Mouse (Mus musculus) ES-E14 (cell line): ENCODE results near the gene Tmem245. TPM values are rescaled to one million over a fixed set of nuclear protein-coding genes. Genes with fewer than 3 reads are reported as not detected.

Experiments used
- DNase-seq: peaks from one replicate; pipeline ENCODE4 v3.0.0-alpha.2; 2013; ENCODE audit warnings: low read depth, low spot score
- H3K27ac ChIP-seq: 2 replicates; pipeline ENCODE4 v1.5.1; 2012; ENCODE audit warnings: low read depth, mild to moderate bottlenecking, low read length, moderate library complexity, mixed read lengths; ENCODE audit not compliant: poor library complexity, insufficient read depth, severe bottlenecking
- H3K36me3 ChIP-seq: 2 replicates; pipeline ENCODE4 v1.6.1; 2012; ENCODE audit warnings: mild to moderate bottlenecking, low read length, moderate library complexity, mixed read lengths; ENCODE audit not compliant: control insufficient read depth, poor library complexity, insufficient read depth, severe bottlenecking
- H3K4me1 ChIP-seq, 2 experiments: fragments of 150-350 bp in 1 of 2; sonication (generic) in 1 of 2; 2 replicates each; pipeline ENCODE4 v1.6.1; 2012; ENCODE audit warnings: low read length in 2 of 2, mild to moderate bottlenecking in 1 of 2, mixed read lengths in 1 of 2; ENCODE audit not compliant: control insufficient read depth in 2 of 2, insufficient read depth in 2 of 2, poor library complexity in 1 of 2
- H3K4me3 ChIP-seq, 2 experiments: fragments of 150-350 bp in 1 of 2; sonication (generic) in 1 of 2; 2 replicates each; pipeline ENCODE4 v1.5.1; 2012; ENCODE audit warnings: low read length in 2 of 2, low read depth in 1 of 2, mild to moderate bottlenecking in 1 of 2, mixed read lengths in 1 of 2; ENCODE audit not compliant: insufficient read depth in 1 of 2, poor library complexity in 1 of 2, severe bottlenecking in 1 of 2
- H3K9ac ChIP-seq: 2 replicates; pipeline ENCODE4 v1.6.1; 2012; ENCODE audit warnings: low read depth, mild to moderate bottlenecking, low read length, mixed read lengths; ENCODE audit not compliant: poor library complexity, insufficient read depth, severe bottlenecking
- H3K9me3 ChIP-seq: fragments of 150-350 bp; sonication (generic); 2 replicates; pipeline ENCODE4 v1.6.1; 2012; ENCODE audit warnings: low read depth, mild to moderate bottlenecking, low read length; ENCODE audit not compliant: control insufficient read depth, insufficient read depth
- CHD2 ChIP-seq: IDR thresholded peaks from 2 replicates; pipeline ENCODE4 v1.6.1; 2014; ENCODE audit warnings: mild to moderate bottlenecking, low read depth, low read length, inconsistent platforms
- HCFC1 ChIP-seq: IDR thresholded peaks from 2 replicates; pipeline ENCODE4 v1.6.1; 2012; ENCODE audit warnings: low read length, inconsistent platforms, borderline replicate concordance; ENCODE audit not compliant: insufficient read depth
- MAFK ChIP-seq: IDR thresholded peaks from 2 replicates; pipeline ENCODE4 v1.6.1; 2014; ENCODE audit warnings: mild to moderate bottlenecking, low read depth, low read length, inconsistent platforms; ENCODE audit not compliant: insufficient read depth
- ZC3H11A ChIP-seq: IDR thresholded peaks from 2 replicates; pipeline ENCODE4 v1.6.1; 2012; ENCODE audit warnings: low read depth, mild to moderate bottlenecking, inconsistent platforms, low read length, borderline replicate concordance
- ZNF384 ChIP-seq: IDR thresholded peaks from 2 replicates; pipeline ENCODE4 v1.6.1; 2012; ENCODE audit warnings: low read depth, low read length, inconsistent platforms
- in situ Hi-C, 2 experiments: fragments of 600-800 bp; cut with MboI; formaldehyde crosslinking; loops; one replicate each; pipeline ENCODE4 v1.15.1; 2025; ENCODE audit warnings: low sequenced_read_pairs in 2 of 2, inconsistent platforms in 1 of 2; ENCODE audit not compliant: unreplicated experiment in 2 of 2
- total RNA-seq: library from RNA; depleted of rRNA; stranded (reverse); fragments of 300-350 nt; gene quantifications from 2 replicates; pipeline ENCODE4 v1.2.3, GENCODE M21; 2012

Tmem245 gene
- total RNA-seq, 1 experiment: 54.9 TPM

DNA sequence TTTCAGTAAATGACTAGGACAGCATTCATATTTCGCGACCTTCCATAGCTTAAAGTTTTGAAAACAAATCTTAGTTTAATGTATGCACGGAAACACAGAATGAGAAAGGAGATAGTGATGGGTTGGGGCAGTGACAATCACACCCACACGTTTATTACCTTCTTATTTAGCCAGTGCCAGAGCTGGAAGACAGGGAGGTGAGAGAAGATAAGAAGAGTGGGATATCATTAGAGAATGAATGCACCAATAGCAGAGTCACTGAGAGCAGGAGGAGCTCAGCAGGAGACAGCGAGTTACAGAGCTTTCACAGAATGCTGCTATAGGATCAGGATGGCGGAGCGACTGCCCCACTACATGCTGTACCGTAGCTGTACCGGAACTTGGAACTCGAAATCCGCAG lies 25.0 kb downstream of the Tmem245 start:
- DNase-seq: no peak
- H3K9ac ChIP-seq: no peak overlapping the region
- TF ChIP-seq MAFK (no peak), ZNF384 (no peak), HCFC1 (no peak), ZC3H11A (no peak), CHD2 (no peak)
- H3K4me3 ChIP-seq: no peak overlapping the region
- no peak overlapping the region for H3K27ac ChIP-seq
- no peaks in the 10 kb centered on the region for H3K4me1 ChIP-seq
- no peaks in the 10 kb centered on the region for H3K9me3 ChIP-seq
- peaks cover 35% of the 10 kb centered on the region for H3K36me3 ChIP-seq
- in situ Hi-C loops: no loop called here

GRCm38 (mm10) chr4:56915732-56916325 lies 31.4 kb downstream of the Tmem245 start:
- in situ Hi-C loops: no loop called here
- peaks cover 25% of the 10 kb centered on the region for H3K36me3 ChIP-seq
- no peak for DNase-seq

DNA sequence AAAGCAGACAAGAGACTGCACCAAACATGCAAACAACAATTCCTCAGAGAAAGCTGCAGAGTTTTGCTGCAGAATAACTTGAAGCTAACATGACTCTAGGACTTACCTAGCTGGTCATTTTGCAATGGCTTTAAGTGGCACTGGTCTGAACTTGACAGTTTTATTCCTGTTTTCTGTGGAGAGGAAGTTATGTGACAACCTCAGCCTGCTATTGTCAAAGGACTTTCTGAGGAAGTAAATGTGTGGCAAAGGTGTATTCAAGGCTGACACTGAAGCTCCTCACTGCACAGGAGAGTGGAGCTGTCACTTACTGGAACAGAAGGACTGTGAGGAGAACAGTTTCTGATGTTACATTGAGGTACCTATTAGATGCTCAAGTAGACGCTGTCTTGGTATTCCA lies 32.5 kb downstream of the Tmem245 start:
- in situ Hi-C loops: no loop called here
- TF ChIP-seq ZNF384 (no peak), HCFC1 (no peak), ZC3H11A (no peak), MAFK (no peak), CHD2 (no peak)
- Histone ChIP-seq H3K27ac (no peak overlapping the region), H3K9ac (no peak overlapping the region), H3K4me3 (no peak overlapping the region), H3K36me3 (peaks cover 30% of the 10 kb centered on the region), H3K9me3 (no peaks in the 10 kb centered on the region), H3K4me1 (peaks cover 0 to 3% of the 10 kb centered on the region in 2 experiments; a peak in 1 of 4 replicates)
- DNase-seq: no peak

More at GRCm38 (mm10) chr4:56915732-56916325, 31.4 kb downstream of the Tmem245 start:
- Histone ChIP-seq H3K9ac (no peak overlapping the region), H3K27ac (peak overlapping the region; percentile 35; the same call in 1 of the 2 replicates), H3K4me1 (peaks cover 0 to 2% of the 10 kb centered on the region in 2 experiments; a peak in 1 of 4 replicates), H3K9me3 (no peaks in the 10 kb centered on the region), H3K4me3 (no peak overlapping the region)
- TF ChIP-seq HCFC1 (no peak), ZC3H11A (no peak), ZNF384 (no peak), MAFK (no peak), CHD2 (no peak)

DNA sequence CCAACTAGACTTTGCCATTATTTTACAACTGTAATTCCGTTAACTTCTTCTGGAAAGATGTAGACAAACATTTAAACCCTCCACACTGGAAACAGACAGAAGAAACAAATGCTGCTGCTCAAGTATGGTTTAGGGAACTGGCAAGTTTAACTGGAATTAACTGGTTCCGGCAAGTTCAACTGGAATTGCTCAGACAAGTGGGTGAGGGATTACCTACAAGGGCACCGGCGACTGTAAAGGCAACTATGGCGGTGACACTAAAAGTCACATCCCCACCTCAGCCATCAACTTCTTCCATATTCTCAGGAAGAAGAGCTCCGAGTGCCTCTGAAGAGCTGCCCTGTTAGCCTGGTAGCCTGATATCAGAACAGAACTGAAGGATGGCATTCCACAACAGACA lies 32.9 kb downstream of the Tmem245 start:
- no peak for DNase-seq
- H3K4me3 ChIP-seq: no peak overlapping the region
- H3K36me3 ChIP-seq: peaks cover 34% of the 10 kb centered on the region
- H3K27ac ChIP-seq: no peak overlapping the region
- no peak overlapping the region for H3K9ac ChIP-seq
- TF ChIP-seq ZNF384 (no peak), ZC3H11A (no peak)
- peaks cover 0 to 7% of the 10 kb centered on the region in 2 experiments; a peak in 1 of 4 replicates for H3K4me1 ChIP-seq
- in situ Hi-C loops: no loop called here
- no peaks in the 10 kb centered on the region for H3K9me3 ChIP-seq
